Mouse (Mus musculus) midbrain, postnatal 0 days (tissue): ENCODE measurements at regions not wholly inside any gene's neighbourhood (a gene's known extent, or its start where the extent isn't known, plus 50 kb on each side); places are given as distances from the start of the nearest gene placed in this dataset.

ENCODE experiments used
- ATAC-seq: fragments of 200-750 bp; cut with Nextera tagmentation; 2 replicates; pipeline ENCODE4 v1.8.0; 2017; ENCODE audit warnings: moderate number of reproducible peaks, mild to moderate bottlenecking, moderate TSS enrichment, moderate library complexity; ENCODE audit not compliant: low FRiP score
- DNase-seq: peaks from one replicate; pipeline ENCODE4 v3.0.0-alpha.2; 2015; ENCODE audit warnings: low spot score
- H3K27ac ChIP-seq: fragments of 300-500 bp; sonication (generic); 2 replicates; pipeline ENCODE4 v1.5.1; 2014; ENCODE audit warnings: low read depth, mild to moderate bottlenecking, low read length, mixed read lengths
- H3K27me3 ChIP-seq: fragments of 300-500 bp; sonication (generic); 2 replicates; pipeline ENCODE4 v1.6.1; 2014; ENCODE audit warnings: low read length, control low read depth, mixed read lengths; ENCODE audit not compliant: insufficient read depth
- H3K36me3 ChIP-seq: fragments of 300-500 bp; sonication (generic); 2 replicates; pipeline ENCODE4 v1.6.1; 2014; ENCODE audit warnings: low read length, control low read depth, mixed read lengths; ENCODE audit not compliant: insufficient read depth
- H3K4me1 ChIP-seq: fragments of 300-500 bp; sonication (generic); 2 replicates; pipeline ENCODE4 v1.6.1; 2014; ENCODE audit warnings: mild to moderate bottlenecking, control low read depth, antibody characterized with exemption, low read length, mixed read lengths; ENCODE audit not compliant: insufficient read depth
- H3K4me2 ChIP-seq: fragments of 300-500 bp; sonication (generic); 2 replicates; pipeline ENCODE4 v1.6.1; 2014; ENCODE audit warnings: low read depth, mild to moderate bottlenecking, low read length, mixed read lengths; ENCODE audit not compliant: poor library complexity, severe bottlenecking
- H3K4me3 ChIP-seq: fragments of 300-500 bp; sonication (generic); 2 replicates; pipeline ENCODE4 v1.5.1; 2014; ENCODE audit warnings: low read depth, mild to moderate bottlenecking, low read length, moderate library complexity
- H3K9ac ChIP-seq: fragments of 300-500 bp; sonication (generic); replicated peaks from 2 replicates; pipeline ENCODE4 v1.6.1; 2014; ENCODE audit warnings: mild to moderate bottlenecking, low read length, moderate library complexity, mixed read lengths; ENCODE audit not compliant: poor library complexity, severe bottlenecking
- H3K9me3 ChIP-seq: fragments of 300-500 bp; sonication (generic); 2 replicates; pipeline ENCODE4 v1.6.1; 2016; ENCODE audit warnings: low read length, control low read depth
- CTCF ChIP-seq: IDR thresholded peaks from 2 replicates; pipeline ENCODE4 v1.5.1; 2016; ENCODE audit warnings: antibody characterized with exemption, mild to moderate bottlenecking
- WGBS: fragments of 180-500 bp; shearing (Covaris S2); extraction: QIAGEN DNeasy Blood & Tissue Kit; methylation state at CpG from one replicate; pipeline ENCODE4 v1.1.7; 2014; 5-methylcytosine and 5-hydroxymethylcytosine counted together

GRCm38 (mm10) chr4:119054129-119054528, 54.4 kb upstream of the Slc2a1 start:
- 75% methylated on average over 5 of the region's 5 CpGs for WGBS
- no peaks in the 10 kb centered on the region for H3K9me3 ChIP-seq
- H3K36me3 ChIP-seq = no peaks in the 10 kb centered on the region
- no peaks in the 10 kb centered on the region for H3K27me3 ChIP-seq
- DNase-seq (no peak), ATAC-seq (no peak)
- H3K4me2 ChIP-seq = no peak overlapping the region
- H3K4me1 ChIP-seq = no peaks in the 10 kb centered on the region; the same call in 1 of the 2 replicates
- no peak overlapping the region for H3K9ac ChIP-seq
- no peak overlapping the region for H3K4me3 ChIP-seq
- no peak for TF ChIP-seq CTCF
- H3K27ac ChIP-seq = no peak overlapping the region

GRCm38 (mm10) chr4:119057191-119057590, 51.3 kb upstream of the Slc2a1 start:
- Histone ChIP-seq H3K27ac (no peak overlapping the region), H3K4me3 (no peak overlapping the region), H3K4me2 (no peak overlapping the region), H3K9me3 (no peaks in the 10 kb centered on the region), H3K9ac (no peak overlapping the region), H3K36me3 (no peaks in the 10 kb centered on the region), H3K27me3 (no peaks in the 10 kb centered on the region), H3K4me1 (no peaks in the 10 kb centered on the region; the same call in 1 of the 2 replicates)
- no peak for ATAC-seq
- DNase-seq = no peak
- no peak for TF ChIP-seq CTCF
- 89% methylated on average over 6 of the region's 6 CpGs for WGBS

- Histone ChIP-seq H3K4me2 (no peak overlapping the region), H3K4me1 (no peaks in the 10 kb centered on the region; the same call in 1 of the 2 replicates), H3K27me3 (no peaks in the 10 kb centered on the region), H3K9ac (no peak overlapping the region), H3K36me3 (no peaks in the 10 kb centered on the region), H3K27ac (no peak overlapping the region), H3K9me3 (no peaks in the 10 kb centered on the region), H3K4me3 (no peak overlapping the region)
- ATAC-seq (no peak), DNase-seq (no peak)
- WGBS = 74% methylated on average over 1 of the region's 1 CpGs
- no peak for TF ChIP-seq CTCF
Measured at GRCm38 (mm10) chr4:119057826-119058225, 50.7 kb upstream of the Slc2a1 start.
